Mouse (Mus musculus) stomach, embryonic 16.5 days (tissue): ENCODE results near the gene Cyp1a2. TPM values are rescaled to one million over a fixed set of nuclear protein-coding genes. Genes with fewer than 3 reads are reported as not detected.

Experiments used
- ATAC-seq: fragments of 200-750 bp; cut with Nextera tagmentation; 2 replicates; pipeline ENCODE4 v1.8.0; 2017; ENCODE audit warnings: moderate number of reproducible peaks, moderate TSS enrichment; ENCODE audit not compliant: insufficient read depth, low FRiP score
- H3K27ac ChIP-seq: fragments of 300-500 bp; sonication (generic); 2 replicates; pipeline ENCODE4 v1.5.1; 2014; ENCODE audit warnings: low read length
- H3K27me3 ChIP-seq: fragments of 300-500 bp; sonication (generic); 2 replicates; pipeline ENCODE4 v1.6.1; 2014; ENCODE audit warnings: low read length, control low read depth, mixed read lengths; ENCODE audit not compliant: control insufficient read depth, insufficient read depth
- H3K36me3 ChIP-seq: fragments of 300-500 bp; sonication (generic); 2 replicates; pipeline ENCODE4 v1.6.1; 2014; ENCODE audit warnings: low read length; ENCODE audit not compliant: control insufficient read depth, insufficient read depth
- H3K4me1 ChIP-seq: fragments of 300-500 bp; sonication (generic); 2 replicates; pipeline ENCODE4 v1.6.1; 2014; ENCODE audit warnings: low read length, control low read depth, mixed read lengths; ENCODE audit not compliant: control insufficient read depth, insufficient read depth
- H3K4me2 ChIP-seq: fragments of 300-500 bp; sonication (generic); 2 replicates; pipeline ENCODE4 v1.6.1; 2014; ENCODE audit warnings: low read depth, low read length, mixed read lengths
- H3K4me3 ChIP-seq: fragments of 300-500 bp; sonication (generic); replicated peaks from 2 replicates; pipeline ENCODE4 v1.5.1; 2014; ENCODE audit warnings: mild to moderate bottlenecking, low read length
- H3K9ac ChIP-seq: fragments of 300-500 bp; sonication (generic); 2 replicates; pipeline ENCODE4 v1.6.1; 2014; ENCODE audit warnings: low read length
- H3K9me3 ChIP-seq: fragments of 300-500 bp; sonication (generic); replicated peaks from 2 replicates; pipeline ENCODE4 v1.6.1; 2016; ENCODE audit warnings: low read length, control low read depth; ENCODE audit not compliant: control insufficient read depth
- WGBS: fragments of 180-500 bp; shearing (Covaris S2); extraction: QIAGEN DNeasy Blood & Tissue Kit; methylation state at CpG from one replicate; pipeline ENCODE4 v1.1.7; 2014; 5-methylcytosine and 5-hydroxymethylcytosine counted together
- polyA plus RNA-seq: library from polyadenylated mRNA; unstranded; fragments of >200 nt; fragmentation: Nextera tagmentation; extraction: Ambion mirVana; gene quantifications from 2 replicates; pipeline ENCODE4 v1.2.1, GENCODE M21; 2015

Cyp1a2 gene
- polyA plus RNA-seq, 1 experiment from 2014 or later = not detected

DNA sequence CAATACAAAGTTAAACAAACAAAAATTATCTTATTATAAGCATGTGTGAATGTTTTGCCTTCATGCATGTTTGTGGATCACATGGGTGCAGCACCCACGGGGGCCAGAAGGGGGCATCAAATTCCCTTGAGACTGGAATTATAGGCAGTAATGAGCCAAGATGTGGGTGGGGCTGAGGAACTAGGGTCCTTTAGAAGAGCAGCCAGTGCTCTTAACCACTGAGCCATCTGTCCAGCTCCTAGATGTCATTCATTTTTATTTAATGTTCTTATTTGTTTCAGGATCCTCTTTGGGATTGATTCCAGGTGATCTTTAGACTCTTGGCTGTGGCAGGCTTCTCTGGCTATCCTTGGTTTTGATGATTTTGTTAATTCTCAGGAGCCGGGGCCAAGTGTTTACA, 4.7 kb upstream of the Cyp1a2 start:
- ATAC-seq = no peak
- Histone ChIP-seq H3K9ac (no peak overlapping the region), H3K36me3 (no peaks in the 10 kb centered on the region), H3K27ac (no peak overlapping the region), H3K27me3 (no peaks in the 10 kb centered on the region), H3K4me2 (no peak overlapping the region), H3K9me3 (no peaks in the 10 kb centered on the region), H3K4me3 (no peak overlapping the region), H3K4me1 (no peaks in the 10 kb centered on the region)
- WGBS = 24% methylated on average over 2 of the region's 2 CpGs

- no peaks in the 10 kb centered on the region for H3K9me3 ChIP-seq
- no peak within 1 kb of the TSS for H3K9ac ChIP-seq
- no peak within 1 kb of the TSS for H3K27ac ChIP-seq
- no peaks in the 10 kb centered on the region for H3K36me3 ChIP-seq
- WGBS = 86% methylated on average over 2 of the region's 2 CpGs
- H3K4me1 ChIP-seq = no peaks in the 10 kb centered on the region
- H3K27me3 ChIP-seq = no peaks in the 10 kb centered on the region
- H3K4me3 ChIP-seq = no peak within 1 kb of the TSS
- no peak for ATAC-seq
- no peak within 1 kb of the TSS for H3K4me2 ChIP-seq
These were observed 4.2 kb upstream of the Cyp1a2 start, which contains the start of gene Cyp1a1 for GRCm38 (mm10) chr9:57687751-57688150. Cyp1a1 (plus strand) TSS chr9:57687928.

DNA sequence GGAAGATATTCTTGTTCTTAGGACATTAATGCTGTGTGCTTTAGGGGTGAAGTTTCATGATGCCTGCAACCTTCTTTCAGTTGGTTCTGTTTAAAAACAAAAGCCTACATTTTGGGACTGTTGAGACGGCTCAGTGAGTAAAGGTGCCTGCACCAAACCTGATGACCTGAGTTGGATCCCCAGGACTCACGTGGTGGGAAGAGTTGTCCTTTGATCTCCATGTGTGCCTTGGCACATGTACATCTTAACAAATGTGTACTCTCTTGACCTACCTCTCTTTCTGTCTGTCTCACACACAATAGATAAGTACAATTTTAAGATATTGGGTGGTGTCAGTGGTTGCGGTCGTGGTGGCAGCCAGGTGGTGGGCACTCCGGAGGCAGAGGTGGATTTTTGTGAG, 2.5 kb upstream of the Cyp1a2 start:
- Histone ChIP-seq H3K9me3 (no peaks in the 10 kb centered on the region), H3K9ac (no peak overlapping the region), H3K27me3 (no peaks in the 10 kb centered on the region), H3K36me3 (no peaks in the 10 kb centered on the region), H3K4me2 (no peak overlapping the region), H3K4me3 (no peak overlapping the region), H3K4me1 (no peaks in the 10 kb centered on the region), H3K27ac (no peak overlapping the region)
- 74% methylated on average over 5 of the region's 5 CpGs for WGBS
- no peak for ATAC-seq

DNA sequence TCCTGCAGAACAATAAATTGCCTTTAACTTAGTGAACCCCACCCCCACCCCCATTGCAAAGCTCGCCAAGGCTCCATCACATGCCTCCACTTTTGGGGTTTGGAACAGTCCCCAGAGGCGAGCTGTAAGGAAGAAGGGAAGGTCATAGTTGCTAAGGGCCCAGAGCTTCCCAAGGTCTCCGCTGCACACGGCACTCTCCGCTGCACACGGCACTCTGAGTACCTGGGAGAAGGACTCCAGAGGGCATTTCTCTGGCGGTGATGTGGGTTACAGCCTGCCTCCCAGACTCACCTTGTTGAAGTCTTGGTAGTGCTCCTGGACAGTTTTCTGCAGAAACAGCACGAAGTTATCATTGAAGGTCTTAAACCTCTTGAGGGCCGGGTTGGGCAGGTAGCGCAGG, 2.1 kb downstream of the Cyp1a2 start:
- Histone ChIP-seq H3K4me2 (no peak overlapping the region), H3K9me3 (no peaks in the 10 kb centered on the region), H3K36me3 (no peaks in the 10 kb centered on the region), H3K4me1 (no peaks in the 10 kb centered on the region), H3K4me3 (no peak overlapping the region), H3K27me3 (no peaks in the 10 kb centered on the region), H3K9ac (no peak overlapping the region), H3K27ac (no peak overlapping the region)
- 76% methylated on average over 10 of the region's 10 CpGs for WGBS
- ATAC-seq = no peak

DNA sequence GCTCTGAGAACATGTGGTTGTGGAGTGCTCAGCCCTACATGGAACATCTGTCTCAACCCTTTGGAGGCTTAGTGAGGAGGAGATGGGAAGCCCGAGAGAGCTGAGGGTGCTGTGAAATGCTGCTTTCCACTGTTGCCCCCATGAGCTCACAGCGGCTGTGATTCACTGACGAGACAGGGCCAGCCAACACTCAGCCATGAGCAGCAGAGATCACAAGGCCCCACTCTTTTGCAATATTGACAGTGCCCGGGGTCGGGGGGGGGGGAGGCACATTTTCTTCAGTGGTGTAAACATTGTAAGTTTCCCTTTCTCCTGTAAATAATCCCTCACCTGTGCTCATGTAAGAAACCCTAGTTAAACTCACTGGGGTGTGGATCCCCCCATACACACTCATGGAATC, 12.0 kb downstream of the Cyp1a2 start:
- ATAC-seq = no peak
- no peak overlapping the region for H3K27ac ChIP-seq
- no peaks in the 10 kb centered on the region for H3K4me1 ChIP-seq
- no peaks in the 10 kb centered on the region for H3K9me3 ChIP-seq
- no peaks in the 10 kb centered on the region for H3K27me3 ChIP-seq
- H3K9ac ChIP-seq = no peak overlapping the region
- no peaks in the 10 kb centered on the region for H3K36me3 ChIP-seq
- WGBS = 73% methylated on average over 5 of the region's 5 CpGs
- no peak overlapping the region for H3K4me3 ChIP-seq
- H3K4me2 ChIP-seq = no peak overlapping the region

GRCm38 (mm10) chr9:57671037-57671436, 12.5 kb downstream of the Cyp1a2 start:
- no peak for ATAC-seq
- Histone ChIP-seq H3K4me3 (no peak overlapping the region), H3K27me3 (no peaks in the 10 kb centered on the region), H3K36me3 (no peaks in the 10 kb centered on the region), H3K4me1 (no peaks in the 10 kb centered on the region), H3K9ac (no peak overlapping the region), H3K9me3 (no peaks in the 10 kb centered on the region), H3K4me2 (no peak overlapping the region), H3K27ac (no peak overlapping the region)
- 90% methylated on average over 4 of the region's 4 CpGs for WGBS

DNA sequence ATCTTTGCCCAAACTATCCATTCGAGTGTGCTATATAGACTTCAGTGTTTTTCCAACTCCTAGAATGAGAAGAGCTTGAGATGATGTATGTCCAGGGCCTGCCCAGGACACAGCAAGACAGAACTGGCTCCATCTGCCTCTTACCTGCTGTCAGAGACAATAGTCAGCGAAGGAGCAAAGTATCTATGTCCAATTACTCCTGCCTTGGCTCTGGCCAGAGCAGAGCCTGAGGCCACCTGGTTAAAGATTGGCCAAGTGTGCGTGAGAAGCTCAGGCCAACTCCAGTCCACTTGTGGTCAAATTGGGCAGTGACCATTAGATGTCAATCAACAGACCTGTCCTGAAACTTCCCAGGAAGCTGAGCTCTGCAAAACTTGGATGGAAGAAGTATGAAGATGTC, 13.9 kb downstream of the Cyp1a2 start:
- Histone ChIP-seq H3K9ac (no peak overlapping the region), H3K36me3 (no peaks in the 10 kb centered on the region), H3K27ac (no peak overlapping the region), H3K9me3 (no peaks in the 10 kb centered on the region), H3K4me2 (no peak overlapping the region), H3K4me1 (no peaks in the 10 kb centered on the region), H3K27me3 (no peaks in the 10 kb centered on the region), H3K4me3 (no peak overlapping the region)
- no peak for ATAC-seq
- 80% methylated on average over 3 of the region's 3 CpGs for WGBS

DNA sequence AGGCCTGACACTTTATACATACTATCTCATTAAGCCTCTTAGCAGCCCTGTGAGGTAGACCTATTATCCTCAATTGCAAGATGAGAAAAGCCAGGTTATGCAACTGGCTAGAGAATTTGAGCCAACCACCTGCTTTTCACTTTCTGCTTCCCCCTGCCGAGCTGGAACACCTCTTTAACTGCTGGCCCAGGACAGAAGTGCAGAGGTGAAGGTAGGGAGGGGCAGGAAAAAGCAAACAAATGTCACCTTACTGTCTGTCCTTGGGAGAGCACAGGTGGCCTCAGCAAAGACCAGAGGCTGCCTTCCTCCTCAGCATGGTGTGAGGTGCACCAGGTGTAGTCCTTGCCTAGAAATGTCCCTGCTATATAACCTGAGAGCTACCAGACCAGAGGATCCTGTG, 15.2 kb downstream of the Cyp1a2 start:
- 18% methylated on average over 1 of the region's 1 CpGs for WGBS
- no peak overlapping the region for H3K9ac ChIP-seq
- H3K4me2 ChIP-seq = no peak overlapping the region
- no peak overlapping the region for H3K4me3 ChIP-seq
- no peak for ATAC-seq
- H3K27me3 ChIP-seq = no peaks in the 10 kb centered on the region
- H3K4me1 ChIP-seq = no peaks in the 10 kb centered on the region
- H3K9me3 ChIP-seq = no peaks in the 10 kb centered on the region
- no peak overlapping the region for H3K27ac ChIP-seq
- no peaks in the 10 kb centered on the region for H3K36me3 ChIP-seq

DNA sequence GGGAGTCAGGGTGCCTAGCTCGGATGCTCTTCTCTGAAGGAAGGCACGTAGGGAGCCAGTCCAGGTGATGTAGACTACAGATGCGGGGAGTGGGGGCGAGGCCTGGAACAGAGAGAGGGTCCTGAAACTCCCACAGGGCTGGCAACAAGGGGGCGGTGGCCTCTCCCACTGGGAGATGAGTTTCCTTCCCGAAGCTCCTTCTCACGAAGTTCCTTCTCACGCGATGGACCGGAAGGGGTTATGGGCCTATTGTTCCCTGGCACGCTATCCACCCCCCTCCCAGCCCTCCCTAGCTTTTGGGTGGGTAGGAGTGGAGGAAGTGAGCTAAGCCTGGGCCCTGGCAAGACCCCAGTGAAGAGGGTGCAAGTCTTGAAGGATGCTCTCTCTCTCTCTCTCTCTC, 15.7 kb downstream of the Cyp1a2 start:
- no peaks in the 10 kb centered on the region for H3K27me3 ChIP-seq
- no peak overlapping the region for H3K4me2 ChIP-seq
- WGBS = 62% methylated on average over 11 of the region's 11 CpGs
- no peak overlapping the region for H3K9ac ChIP-seq
- ATAC-seq = no peak
- H3K9me3 ChIP-seq = no peaks in the 10 kb centered on the region
- H3K4me3 ChIP-seq = no peak overlapping the region
- H3K4me1 ChIP-seq = no peaks in the 10 kb centered on the region
- no peak overlapping the region for H3K27ac ChIP-seq
- H3K36me3 ChIP-seq = no peaks in the 10 kb centered on the region

DNA sequence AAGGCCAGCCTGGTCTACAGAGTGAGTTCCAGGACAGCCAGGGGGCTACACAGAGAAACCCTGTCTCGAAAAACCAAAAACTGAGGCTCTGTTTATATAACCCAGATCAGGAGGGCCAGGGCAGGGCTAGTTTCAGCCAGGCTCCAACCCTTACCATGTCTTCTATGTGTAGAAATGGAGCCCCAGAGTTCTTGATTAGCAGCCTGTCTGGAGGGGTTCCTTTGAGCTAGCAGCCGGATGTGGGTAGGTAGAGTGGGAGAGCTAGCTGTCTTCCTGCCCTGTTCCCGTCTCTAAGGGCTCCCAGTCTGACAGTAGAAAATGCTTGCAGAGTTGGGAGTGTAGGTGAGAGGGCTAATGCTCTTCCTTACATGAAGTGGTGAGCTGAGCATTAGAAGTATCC, 16.4 kb downstream of the Cyp1a2 start:
- WGBS = 61% methylated on average over 3 of the region's 3 CpGs
- H3K9me3 ChIP-seq = no peaks in the 10 kb centered on the region
- no peaks in the 10 kb centered on the region for H3K4me1 ChIP-seq
- no peak overlapping the region for H3K4me3 ChIP-seq
- no peaks in the 10 kb centered on the region for H3K27me3 ChIP-seq
- H3K4me2 ChIP-seq = no peak overlapping the region
- ATAC-seq = no peak
- H3K27ac ChIP-seq = no peak overlapping the region
- H3K36me3 ChIP-seq = no peaks in the 10 kb centered on the region
- no peak overlapping the region for H3K9ac ChIP-seq
